Mouse (Mus musculus): ENCODE results near the gene Smyd1. TPM values are rescaled to one million over a fixed set of nuclear protein-coding genes. Genes with fewer than 3 reads are reported as not detected.

Gene Smyd1
- polyA plus RNA-seq, 2 experiments from 2014 or later, result not detected

GRCm38 (mm10) chr6:71203674-71204073 lies 118.4 kb downstream of the Smyd1 start:
- ATAC-seq, result no peak

- ATAC-seq, result no peak
Observed at GRCm38 (mm10) chr6:71201925-71202324, 120.1 kb downstream of the Smyd1 start.

- no peak for ATAC-seq
Observed at GRCm38 (mm10) chr6:71199612-71200011, 122.4 kb downstream of the Smyd1 start, which contains the start of gene Fabp1. Gene Fabp1 (plus strand): TSS chr6:71199827.

- no peak for ATAC-seq
Observed at GRCm38 (mm10) chr6:71197636-71198535, 124.1 kb downstream of the Smyd1 start.

- ATAC-seq, result no peak
Observed at GRCm38 (mm10) chr6:71196107-71196506, 125.9 kb downstream of the Smyd1 start.

- ATAC-seq, result no peak
Observed at GRCm38 (mm10) chr6:71193151-71193740, 128.8 kb downstream of the Smyd1 start.

GRCm38 (mm10) chr6:71190501-71190900 lies 131.5 kb downstream of the Smyd1 start:
- no peak for ATAC-seq

GRCm38 (mm10) chr6:71189578-71189977 lies 132.5 kb downstream of the Smyd1 start:
- ATAC-seq, result no peak

- no peak for ATAC-seq
Observed at GRCm38 (mm10) chr6:71184941-71185604, 137.0 kb downstream of the Smyd1 start.

- ATAC-seq, result no peak
Observed at GRCm38 (mm10) chr6:71180596-71180995, 141.4 kb downstream of the Smyd1 start.

GRCm38 (mm10) chr6:71172812-71173580 lies 149.0 kb downstream of the Smyd1 start:
- no peak for ATAC-seq

- ATAC-seq, result peak; percentile 69
Observed at GRCm38 (mm10) chr6:71166551-71167169, 155.4 kb downstream of the Smyd1 start.

GRCm38 (mm10) chr6:71164394-71164793 lies 157.6 kb downstream of the Smyd1 start:
- no peak for ATAC-seq

Other genes with a start within 250 kb of the Smyd1 start
- gene Thnsl2, start 177.8 kb downstream of the Smyd1 start, polyA plus RNA-seq (2017; shearing (Covaris generic)), result 1 to 10 TPM; 1.7 to 2.2 TPM
- gene Fabp1, start 122.4 kb downstream of the Smyd1 start, polyA plus RNA-seq (2017; shearing (Covaris generic)), result not detected
- gene Krcc1, start 50.6 kb downstream of the Smyd1 start, polyA plus RNA-seq (2017; shearing (Covaris generic)), result 100 to 1,000 TPM in 1 of 2 experiments, 10 to 100 TPM in 1; 88.6 to 106 TPM
- gene Cd8b1, start 555 bp upstream of the Smyd1 start, polyA plus RNA-seq (2017; shearing (Covaris generic)), result 10 to 100 TPM; 13.1 to 17.9 TPM
- 1 to 10 TPM; 1.9 to 2.7 TPM for gene Cd8a, start 51.2 kb upstream of the Smyd1 start, polyA plus RNA-seq (2017; shearing (Covaris generic))
- 10 to 100 TPM; 13.5 to 15.7 TPM for gene Rmnd5a, start 118.4 kb upstream of the Smyd1 start, polyA plus RNA-seq (2017; shearing (Covaris generic))
- 1 to 10 TPM; 4.4 to 5.7 TPM for gene Rnf103, start 171.7 kb upstream of the Smyd1 start, polyA plus RNA-seq (2017; shearing (Covaris generic))
- 100 to 1,000 TPM in 1 of 2 experiments, 10 to 100 TPM in 1; 56.7 to 105 TPM for gene Chmp3, start 221.6 kb upstream of the Smyd1 start, polyA plus RNA-seq (2017; shearing (Covaris generic))